Mouse (Mus musculus): ENCODE measurements around the gene A1bg.

GRCm38 (mm10) chr15:60922912-60923311, at the start of gene A1bg:
- TF ChIP-seq MYOD1 (IDR thresholded peaks at IDR 0.05; ENCODE audit: control insufficient read depth in 1 of 3, insufficient read length in 2 of 3, low read depth in 2 of 3) (no peak), E2F4 (IDR thresholded peaks at IDR 0.05; ENCODE audit: insufficient read depth) (no peak), POLR2A (IDR thresholded peaks at IDR 0.05; ENCODE audit: insufficient read length, low read depth) (no peak), POLR2AphosphoS2 (IDR thresholded peaks at IDR 0.05; ENCODE audit: insufficient read length, low read depth) (no peak), MYOG (IDR thresholded peaks at IDR 0.05; ENCODE audit: control insufficient read depth in 1 of 3, insufficient read depth in 1 of 3, insufficient read length in 2 of 3, low read depth in 2 of 3) (no peak), USF1 (IDR thresholded peaks at IDR 0.05; ENCODE audit: low read depth) (no peak), MAX (IDR thresholded peaks at IDR 0.05; ENCODE audit: low read depth) (no peak), TCF12 (IDR thresholded peaks at IDR 0.05; ENCODE audit: insufficient read depth, poor library complexity, severe bottlenecking) (no peak), CEBPB (IDR thresholded peaks at IDR 0.05; ENCODE audit: insufficient read depth, poor library complexity, severe bottlenecking) (no peak), REST (IDR thresholded peaks at IDR 0.05; ENCODE audit: insufficient read depth, insufficient read length) (no peak)
